Mouse (Mus musculus) spleen, adult 2 months (tissue): Measurements from ENCODE around the gene Acbd6.

Source experiments
- CTCF ChIP-seq: fragments of 200-500 bp; IDR thresholded peaks from 2 replicates; pipeline ENCODE4 v1.5.1; 2011; ENCODE audit warnings: mild to moderate bottlenecking, inconsistent platforms; ENCODE audit not compliant: insufficient read depth, insufficient read length, insufficient replicate concordance; ENCODE audit errors: extremely low read depth
- POLR2A ChIP-seq: fragments of 200-500 bp; IDR thresholded peaks from 2 replicates; pipeline ENCODE4 v1.6.1; 2011; ENCODE audit warnings: low read depth, low read length, inconsistent platforms

DNA sequence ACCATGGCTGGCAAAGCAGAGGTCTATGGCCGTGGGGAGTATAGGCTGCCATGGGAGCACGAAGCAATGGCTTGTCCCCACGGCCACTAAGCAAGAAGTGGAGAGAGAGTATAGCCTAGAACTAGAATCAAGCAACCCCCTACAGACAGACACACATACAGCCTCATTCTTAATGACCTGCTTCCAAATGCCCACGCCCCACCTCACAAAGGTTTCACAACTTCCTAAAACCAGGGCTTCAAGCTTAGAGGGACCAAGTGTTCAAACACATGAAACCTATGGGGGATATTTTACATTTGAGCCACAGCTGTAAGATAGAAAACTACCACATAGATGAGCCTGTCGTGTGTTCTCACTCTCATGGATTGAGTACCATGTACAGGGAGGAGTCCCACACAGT, 25.5 kb upstream of the Acbd6 start:
- TF ChIP-seq POLR2A: no peak
- TF ChIP-seq CTCF: no peak
